Mouse (Mus musculus) cerebellum, postnatal 4 days (tissue): ENCODE data around the gene Wnt1.
"Not testable (repeated sequence)": the region's sequence is repeated elsewhere in the genome, so short reads cannot be mapped to it uniquely, and the experiment has no call there.

Experiments used
- DNase-seq, 2 experiments: peaks; one replicate each; pipeline ENCODE4 v3.0.0; 2022; ENCODE audit warnings: low spot score in 2 of 2, mixed read lengths in 1 of 2

Gene Wnt1

DNA sequence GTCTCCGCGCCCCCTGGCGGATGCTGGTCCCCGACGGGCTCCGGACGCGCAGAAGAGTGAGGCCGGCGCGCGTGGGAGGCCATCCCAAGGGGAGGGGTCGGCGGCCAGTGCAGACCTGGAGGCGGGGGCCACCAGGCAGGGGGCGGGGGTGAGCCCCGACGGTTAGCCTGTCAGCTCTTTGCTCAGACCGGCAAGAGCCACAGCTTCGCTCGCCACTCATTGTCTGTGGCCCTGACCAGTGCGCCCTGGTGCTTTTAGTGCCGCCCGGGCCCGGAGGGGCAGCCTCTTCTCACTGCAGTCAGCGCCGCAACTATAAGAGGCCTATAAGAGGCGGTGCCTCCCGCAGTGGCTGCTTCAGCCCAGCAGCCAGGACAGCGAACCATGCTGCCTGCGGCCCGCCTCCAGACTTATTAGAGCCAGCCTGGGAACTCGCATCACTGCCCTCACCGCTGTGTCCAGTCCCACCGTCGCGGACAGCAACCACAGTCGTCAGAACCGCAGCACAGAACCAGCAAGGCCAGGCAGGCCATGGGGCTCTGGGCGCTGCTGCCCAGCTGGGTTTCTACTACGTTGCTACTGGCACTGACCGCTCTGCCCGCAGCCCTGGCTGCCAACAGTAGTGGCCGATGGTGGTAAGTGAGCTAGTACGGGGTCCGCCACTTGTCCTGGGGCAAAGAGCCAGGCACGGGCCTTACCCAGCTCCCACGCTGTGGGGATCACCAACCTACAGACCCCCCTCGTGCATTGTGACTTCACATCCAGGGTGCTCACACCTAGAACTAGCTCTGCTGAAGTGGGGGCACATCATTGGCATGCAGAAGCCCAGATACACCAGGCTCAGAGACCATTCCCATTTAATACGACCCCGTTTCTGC lies at the start of gene Wnt1:
TSS of gene Wnt1 (plus strand) at position 197 of the 875 bp plus-strand sequence.
- DNase-seq, result no peak

DNA sequence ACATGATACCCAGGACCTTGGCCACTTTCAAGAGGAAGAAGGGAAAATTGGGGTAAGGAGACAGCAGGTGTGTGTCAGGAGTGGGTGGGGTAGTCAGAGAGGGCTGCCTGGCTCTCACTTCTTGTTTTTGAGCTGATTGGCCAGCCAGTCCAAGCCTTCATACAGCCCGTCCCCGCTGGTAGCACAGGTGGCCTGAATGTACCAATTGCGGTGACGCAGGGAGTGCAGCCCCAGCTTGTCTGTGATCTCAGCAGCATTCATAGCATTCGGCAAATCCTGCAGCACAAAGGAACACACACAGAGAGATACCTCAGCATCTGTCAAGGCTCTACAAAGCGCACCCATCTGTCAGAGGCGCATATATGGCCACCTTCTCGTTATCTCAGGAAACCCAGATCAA lies 49.4 kb upstream of the Wnt1 start:
- DNase-seq, result no peak

DNA sequence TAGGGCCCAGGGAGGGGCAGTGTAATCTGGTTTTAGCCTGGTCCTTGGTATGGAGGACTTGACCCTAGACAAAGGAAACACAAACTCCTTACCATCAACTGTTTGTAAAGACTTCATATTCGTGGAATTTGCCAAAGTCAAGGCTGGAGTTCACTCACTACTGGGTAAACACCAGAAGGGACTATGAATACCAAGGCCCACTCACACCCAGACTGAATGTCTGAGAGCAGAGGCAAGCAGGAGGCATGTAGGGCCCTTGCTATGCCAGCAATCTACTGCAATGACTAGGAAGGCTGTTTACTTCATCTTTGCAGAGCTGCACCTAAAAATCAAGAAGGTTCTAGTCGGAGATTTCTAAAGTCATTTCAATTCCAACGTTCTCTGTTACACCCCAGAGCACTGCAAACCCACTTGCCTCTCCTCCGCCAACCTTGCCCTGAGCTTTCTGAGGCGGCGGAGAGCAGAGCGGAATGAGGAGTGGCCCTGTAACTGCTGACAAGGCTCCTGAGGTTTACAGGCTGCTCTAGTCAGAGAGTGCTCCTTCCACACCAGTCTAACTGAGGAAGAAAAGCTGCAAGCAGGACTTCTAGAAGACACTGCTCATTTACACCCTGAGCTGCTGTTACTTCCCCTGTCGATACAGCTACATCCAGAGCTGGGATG lies 46.8 kb upstream of the Wnt1 start:
- no peak for DNase-seq

DNA sequence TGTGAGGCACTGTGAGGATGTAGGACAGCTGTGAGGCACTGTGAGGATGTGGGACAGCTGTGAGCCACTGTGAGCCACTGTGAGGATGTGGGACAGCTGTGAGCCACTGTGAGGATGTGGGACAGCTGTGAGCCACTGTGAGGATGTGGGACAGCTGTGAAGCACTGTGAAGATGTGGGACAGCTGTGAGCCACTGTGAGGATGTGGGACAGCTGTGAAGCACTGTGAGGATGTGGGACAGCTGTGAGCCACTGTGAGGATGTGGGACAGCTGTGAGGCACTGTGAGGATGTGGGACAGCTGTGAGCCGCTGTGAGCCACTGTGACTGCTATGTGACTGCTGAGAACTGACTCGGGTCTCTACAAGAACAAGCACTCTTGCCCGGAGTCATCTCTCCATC lies 45.8 kb upstream of the Wnt1 start:
- DNase-seq, result not testable (repeated sequence)

DNA sequence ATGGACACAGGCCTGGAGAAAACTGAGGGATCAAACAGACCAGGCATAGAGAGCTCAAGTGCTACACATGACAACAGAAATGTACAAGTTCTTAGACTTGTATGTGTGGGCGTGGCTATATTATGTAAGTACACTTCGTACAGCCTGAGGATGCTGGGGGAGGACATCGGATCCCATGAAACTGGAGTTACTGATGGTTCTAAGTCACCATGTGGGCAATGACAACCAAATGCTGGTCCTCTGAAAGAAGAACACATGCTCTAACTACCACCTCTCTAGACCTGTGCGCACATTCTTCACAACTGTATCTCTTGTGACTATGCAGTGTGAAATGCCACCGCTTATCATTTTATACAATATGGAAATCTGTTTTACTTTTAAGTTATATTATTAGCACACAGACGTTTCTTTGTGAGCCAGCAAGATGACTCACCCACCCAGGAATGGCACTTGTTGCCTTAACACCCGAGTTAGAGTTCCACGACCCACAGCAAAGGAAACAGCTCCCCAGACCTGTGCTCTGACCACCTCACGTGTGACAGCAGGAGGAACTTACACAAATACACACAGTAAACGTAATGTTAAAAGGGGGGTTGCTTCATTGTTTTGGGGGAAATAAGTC lies 43.2 kb upstream of the Wnt1 start:
- DNase-seq, result no peak

DNA sequence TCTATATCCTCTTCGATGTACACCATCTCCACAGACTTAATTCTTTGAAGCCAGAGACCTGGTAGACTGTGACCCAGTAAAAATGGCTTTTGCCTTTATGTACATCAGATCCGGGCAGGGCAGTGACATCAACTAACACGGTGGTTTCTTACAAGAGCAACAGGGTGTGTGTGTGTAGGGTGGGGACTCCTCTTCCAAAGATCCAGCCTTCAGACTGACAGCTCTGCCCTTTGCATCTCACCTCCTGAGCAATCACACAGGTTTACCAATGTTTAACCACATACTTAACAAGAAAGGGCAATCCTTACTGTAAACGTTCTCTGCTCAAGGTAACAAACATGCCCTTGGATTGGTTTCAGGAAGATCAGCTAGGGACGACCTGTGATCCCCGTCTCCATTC lies 42.4 kb upstream of the Wnt1 start:
- no peak for DNase-seq

DNA sequence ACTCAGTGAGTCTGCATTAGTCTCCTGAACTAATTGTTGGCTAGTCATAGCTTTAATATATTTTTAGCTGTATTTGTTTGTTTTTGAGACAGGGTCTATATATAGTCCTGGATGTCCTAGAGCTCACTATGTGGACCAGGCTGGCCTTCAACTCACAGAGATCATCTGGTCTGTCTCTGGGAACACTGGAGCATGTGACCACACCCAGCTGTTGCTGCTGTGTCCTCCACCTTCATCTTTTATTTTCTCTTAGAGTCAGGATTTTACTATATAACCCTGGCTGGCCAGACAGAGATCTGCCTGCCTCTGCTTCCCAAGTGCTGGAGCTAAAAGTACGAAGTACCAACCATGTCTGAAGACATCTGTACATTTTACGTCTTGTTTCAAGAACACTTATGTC lies 40.6 kb upstream of the Wnt1 start:
- no peak for DNase-seq

DNA sequence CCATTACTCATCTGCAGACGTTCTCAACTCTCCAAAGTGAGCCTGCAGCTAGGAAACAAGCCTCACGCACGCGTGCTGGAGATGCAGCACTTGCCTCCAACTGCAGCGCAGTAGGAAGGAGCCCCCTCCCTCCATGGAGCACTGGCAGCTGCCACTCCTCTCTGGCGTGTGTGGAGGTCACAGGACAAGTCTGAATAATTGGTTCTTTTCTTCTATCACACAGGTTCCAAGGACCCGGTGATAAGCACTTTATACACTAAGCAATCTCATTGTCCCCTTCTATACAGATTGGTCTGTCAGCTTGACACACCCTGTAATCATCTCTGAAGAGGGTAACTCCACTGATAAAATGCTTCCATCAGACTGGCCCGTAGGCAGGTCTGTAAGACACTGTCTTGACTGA lies 36.6 kb upstream of the Wnt1 start:
- DNase-seq, result no peak

DNA sequence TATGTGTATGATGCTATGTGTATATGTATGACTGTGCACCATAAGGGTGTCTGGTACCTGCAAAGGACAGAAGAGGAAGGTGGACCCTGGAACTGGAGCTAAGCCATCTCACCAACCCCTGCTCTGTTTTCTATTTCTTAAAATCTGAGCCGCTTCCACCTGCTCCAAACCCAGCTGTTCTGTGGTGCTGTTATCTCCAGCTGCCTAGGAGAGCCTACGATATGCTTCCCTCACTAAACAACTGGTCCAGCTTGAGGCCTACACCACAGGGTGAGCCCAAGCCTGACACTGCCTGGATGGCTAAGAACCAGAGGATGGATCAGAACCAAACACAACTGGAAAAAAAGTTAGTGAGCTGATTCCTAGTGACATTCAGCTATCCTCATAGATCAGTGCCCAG lies 35.5 kb upstream of the Wnt1 start:
- no peak for DNase-seq

DNA sequence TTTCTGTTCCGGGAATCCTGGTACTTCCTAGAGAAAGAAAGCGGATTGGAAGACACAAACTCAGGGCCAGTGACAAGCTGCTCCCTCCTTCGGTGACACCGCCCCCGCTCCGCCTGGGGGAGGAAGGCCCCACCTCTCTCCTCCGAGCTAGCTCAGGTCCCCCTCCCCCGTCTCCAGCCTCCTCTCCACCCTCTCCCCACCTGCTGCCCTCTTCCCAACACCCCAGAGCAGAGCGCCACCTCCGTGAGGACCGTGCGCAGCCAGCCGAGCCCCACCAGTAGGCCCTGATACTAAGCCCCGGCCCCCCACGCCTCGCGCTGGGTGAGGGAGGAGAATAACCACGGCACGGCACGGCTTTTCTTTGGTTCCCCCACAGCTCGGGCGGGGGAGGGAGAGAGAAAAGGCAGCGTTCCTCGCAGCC lies 27.4 kb upstream of the Wnt1 start:
- peak; percentile 37 to 67 for DNase-seq

DNA sequence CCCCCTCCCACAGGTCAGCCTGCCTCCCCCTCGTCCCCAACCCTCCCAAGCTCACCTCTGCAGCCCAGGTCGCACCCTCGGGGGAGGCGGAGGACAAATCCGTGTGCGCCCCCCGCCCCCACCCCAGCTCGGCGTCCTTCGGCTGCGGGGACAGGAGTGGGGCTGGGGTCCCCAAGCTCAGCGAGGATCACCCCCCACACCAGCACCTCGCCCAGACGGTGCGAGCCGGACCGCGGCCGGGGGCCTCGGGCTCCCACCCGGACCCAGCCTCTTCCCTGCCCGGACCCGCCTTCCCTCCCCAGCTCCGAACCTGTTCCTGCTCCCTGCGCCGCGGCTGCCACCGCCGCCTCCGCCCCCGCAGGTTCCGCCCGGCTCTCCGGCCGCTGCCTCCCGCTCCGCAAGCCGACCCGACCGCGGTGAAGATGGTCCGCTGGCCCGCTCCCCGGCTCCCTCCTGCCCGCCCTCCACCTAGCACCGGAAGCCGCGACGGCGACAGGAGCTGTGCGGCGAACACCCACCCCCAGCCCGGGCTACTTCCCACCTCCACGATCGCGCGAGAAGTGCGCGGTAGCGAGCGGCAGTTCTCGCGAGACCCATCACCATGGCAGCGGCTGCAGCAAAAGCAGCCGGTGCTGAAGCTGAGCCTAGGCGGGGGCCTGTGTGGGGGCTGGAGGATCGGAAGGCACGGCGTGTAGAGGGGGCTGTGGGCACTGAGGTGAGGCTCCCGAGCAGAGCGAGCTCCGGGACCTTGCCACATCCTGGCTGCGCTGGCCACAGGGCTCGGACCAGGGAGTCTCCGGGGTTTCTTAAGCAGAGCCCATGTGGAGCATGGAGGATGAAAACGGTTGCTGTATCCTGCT lies 26.8 kb upstream of the Wnt1 start, which contains the start of gene Arf3:
TSS of gene Arf3 (minus strand) at position 545 of the 860 bp plus-strand sequence.
- DNase-seq, result peak; percentile 94 to 96

DNA sequence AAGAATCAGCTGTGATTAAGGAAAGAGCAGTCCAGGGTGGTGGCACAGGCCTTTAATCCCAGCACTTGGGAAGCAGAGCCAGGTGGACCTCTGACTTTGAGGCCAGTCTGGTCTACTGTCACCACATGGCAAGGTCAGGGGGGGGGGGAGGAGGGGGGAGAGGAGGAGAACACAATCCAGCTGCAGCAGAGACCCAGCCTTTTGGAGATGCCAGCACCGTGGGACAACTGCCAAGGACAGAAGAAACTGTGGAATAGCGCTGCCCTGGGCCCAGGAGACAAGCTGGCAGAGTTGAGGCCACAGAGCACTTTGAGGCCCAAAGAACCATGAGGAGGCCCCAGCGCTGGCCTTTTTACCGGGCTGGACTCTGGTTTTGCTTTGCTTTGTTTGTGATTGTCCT lies 23.7 kb upstream of the Wnt1 start:
- no peak for DNase-seq

DNA sequence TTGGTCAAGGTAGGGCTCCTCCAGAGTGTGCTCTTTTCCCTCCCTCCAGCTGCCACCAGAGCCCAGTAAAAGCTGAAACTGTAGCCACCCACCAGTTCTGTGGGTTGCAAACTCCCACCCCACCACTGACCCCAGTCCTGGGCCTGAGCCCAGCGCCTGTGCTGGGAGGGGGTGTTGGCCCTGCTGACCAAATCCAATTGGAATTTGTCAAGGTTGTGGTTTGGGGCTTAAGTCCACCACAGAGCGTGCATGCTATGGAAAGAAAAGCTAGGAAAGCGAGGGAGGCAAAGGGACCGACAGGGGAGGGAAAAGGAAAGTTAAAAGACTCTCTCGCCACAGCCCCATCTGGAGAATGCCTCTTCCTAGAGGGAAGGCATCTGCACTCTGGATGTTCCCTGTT lies 21.4 kb upstream of the Wnt1 start:
- no peak for DNase-seq

DNA sequence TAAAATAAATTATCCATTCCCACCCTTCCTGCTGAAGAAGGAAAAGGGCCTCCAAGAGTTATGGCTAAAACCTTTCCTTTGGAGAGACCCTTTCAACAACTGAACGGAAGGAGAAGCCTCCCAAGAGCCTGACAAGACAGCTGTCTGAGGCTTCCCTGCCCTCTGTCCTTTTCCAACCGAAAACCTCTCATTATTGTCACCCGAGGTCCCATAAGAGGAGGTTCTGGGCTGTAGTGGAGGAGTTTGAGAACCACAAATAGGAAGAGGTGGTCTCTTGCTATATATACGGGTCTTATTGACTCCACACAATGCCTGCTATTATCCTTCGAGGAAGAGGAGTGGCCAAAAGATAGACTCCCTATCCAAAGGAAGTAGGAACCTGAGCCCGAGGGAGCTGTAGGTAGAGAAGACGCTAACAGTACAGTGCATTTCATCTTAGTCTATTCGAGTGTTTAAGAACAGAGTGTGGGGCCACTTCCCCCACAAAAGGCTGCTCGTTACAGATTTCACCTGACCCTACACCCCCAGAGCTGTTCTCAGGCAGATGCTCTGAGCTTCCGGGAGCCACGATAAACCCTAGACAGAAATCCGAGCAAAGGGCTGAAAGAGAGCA lies 17.7 kb upstream of the Wnt1 start:
- DNase-seq, result no peak

DNA sequence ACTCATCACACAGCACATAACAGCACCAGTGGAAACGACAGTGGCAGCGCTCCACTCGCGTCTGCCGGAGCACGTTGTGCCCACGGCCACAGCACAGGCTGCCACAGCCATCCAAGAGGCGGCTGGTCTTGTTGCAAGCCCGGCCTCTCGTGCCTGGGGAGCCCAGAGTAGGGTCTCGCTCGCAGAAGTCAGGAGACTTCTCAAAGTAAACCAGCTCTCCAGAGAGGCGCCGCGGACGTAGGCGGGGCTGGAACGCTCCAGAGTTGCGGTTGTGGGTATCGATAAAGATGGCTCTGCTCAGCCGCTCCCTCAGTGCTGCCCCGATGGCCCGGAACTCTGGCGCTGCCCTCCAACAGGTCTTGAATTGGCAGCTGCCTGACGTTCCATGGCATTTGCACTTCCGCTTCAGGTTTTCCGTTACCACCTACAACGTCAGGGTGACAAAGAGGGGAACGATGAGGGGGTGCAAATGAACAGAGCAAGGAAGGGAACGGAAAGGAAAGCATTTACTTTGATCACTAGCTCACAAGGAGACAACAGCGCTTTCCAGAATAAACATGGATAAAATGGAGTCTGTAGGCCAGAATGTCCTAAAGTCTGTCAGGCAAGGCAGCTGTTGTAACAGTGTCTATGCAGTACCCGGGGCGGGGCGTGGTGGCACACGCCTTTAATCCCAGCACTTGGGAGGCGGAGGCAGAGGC lies 17.0 kb upstream of the Wnt1 start:
- no peak for DNase-seq

DNA sequence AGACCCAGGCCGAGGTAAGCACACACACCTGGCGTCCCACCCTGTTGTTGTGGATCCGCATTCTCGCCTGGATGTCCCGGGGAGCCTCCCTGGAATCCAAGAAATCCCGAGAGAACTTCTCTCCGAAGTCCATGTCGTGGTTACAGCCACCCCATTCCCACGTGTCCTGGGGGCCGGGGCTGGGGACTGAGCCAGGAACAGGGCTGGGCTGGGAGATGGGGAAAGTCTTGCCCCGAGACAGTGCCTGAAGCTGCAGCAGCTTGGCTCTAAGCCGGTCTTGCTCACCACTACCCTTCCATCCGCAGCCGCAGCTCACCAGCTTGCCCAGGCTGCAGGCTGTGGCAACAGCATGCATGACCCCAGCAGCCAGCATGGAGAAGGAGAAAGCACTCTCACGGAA lies 15.6 kb upstream of the Wnt1 start:
- no peak for DNase-seq

DNA sequence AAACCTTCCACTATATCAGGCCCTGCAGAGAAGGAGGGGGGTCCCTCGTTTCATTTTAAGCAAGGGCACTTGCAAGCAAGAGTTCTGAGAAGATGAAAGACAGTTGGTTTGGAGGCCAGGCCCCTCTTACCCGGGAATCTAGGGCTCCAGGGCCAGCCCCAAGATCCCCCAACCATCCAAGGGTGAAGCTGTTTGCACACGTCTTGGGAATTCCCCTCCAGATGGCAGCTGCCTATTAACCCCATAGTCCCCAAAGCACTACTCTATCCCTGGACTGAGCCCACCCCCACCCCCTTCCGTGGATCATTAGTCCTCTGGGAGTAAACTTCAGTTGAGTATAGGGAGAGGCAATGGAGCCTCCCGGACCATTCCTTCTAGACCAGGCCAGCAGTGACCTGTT lies 14.1 kb upstream of the Wnt1 start:
- DNase-seq, result no peak

DNA sequence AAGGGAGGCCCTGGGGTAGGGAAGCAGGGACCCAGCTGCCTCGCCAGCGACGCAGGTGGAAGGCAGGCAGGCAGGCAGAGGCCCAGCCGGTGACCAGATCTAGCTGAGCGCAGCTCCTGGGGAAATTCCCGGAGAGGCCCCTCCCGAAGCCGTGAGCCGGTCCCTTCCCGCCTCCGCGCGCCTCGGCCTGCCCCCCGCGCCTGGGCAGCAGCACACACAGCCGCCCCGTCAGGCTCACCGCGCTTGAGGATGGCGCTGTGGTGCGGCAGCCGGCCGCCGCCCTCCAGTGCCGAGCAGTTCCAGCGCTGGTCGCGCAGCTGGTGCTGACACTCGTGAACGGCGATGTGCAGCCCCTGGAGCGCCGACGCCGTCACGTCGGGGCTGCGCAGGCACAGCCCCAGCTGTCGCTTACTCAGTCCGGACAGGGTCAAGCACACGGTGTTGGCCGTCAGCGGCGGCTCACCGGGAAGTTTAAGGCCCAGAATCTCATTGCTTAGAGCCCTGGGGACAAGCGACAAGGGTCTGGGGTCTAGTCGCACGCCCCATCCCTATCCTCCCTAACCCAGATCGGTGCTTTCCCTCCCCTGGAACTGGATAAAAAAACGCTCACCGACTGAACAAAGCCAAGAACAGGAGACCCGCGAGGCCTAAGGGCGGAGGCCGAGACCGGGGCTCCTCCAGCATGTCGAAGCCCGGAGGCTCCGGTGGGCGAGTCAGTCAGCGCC lies 13.2 kb upstream of the Wnt1 start:
- DNase-seq, result no peak

DNA sequence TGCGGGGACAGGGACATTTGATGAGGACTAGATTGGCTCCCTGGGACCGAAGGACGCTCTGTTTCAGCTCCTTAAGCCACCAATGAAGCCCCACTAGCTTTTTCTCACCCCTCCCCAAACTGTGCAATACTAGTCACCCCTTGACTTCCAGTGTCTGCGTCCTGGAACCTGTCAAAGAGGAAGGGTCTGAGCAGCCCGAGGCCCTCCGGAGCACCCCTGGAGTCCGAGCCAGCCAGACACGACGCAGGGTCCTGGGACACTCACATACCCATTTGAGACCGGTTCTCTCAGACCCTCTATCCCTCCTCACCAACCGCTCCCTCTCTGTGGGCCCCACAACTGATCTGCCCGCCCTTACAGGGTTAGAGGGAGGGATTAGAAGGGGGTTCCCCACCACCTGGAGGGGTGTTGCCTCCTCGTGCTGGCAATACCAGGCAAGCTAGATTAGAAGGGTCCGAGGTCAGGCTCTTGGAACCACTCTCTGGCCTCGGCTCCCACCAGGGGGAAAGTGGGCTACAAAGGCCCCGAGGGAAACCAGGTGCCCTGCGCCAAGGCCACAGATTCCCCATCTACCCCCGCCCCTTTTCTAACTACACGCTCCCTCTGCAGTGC lies 12.5 kb upstream of the Wnt1 start:
- DNase-seq, result no peak

DNA sequence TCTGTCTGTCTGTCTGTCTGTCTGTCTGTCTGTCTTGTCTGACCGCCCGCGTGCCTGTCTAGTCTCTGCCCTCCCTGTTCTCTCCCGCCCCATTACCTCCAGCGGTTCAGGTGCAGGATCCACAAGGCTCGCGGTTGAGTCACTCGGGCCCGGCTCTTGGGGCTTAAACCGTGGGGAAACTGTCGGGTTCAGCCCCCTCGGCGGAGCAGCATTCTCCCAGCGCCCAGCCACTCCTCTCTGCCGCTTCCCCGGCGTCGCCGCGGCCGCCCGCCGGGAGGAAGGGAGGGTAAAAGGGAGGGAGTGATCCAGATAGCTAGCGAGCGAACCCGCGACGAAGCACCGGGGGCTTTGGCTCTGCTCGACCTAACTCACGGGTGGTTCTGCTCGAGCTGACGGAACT lies 11.9 kb upstream of the Wnt1 start, which contains the start of gene Wnt10b:
TSS of gene Wnt10b (minus strand) at position 389 of the 400 bp plus-strand sequence.
- DNase-seq, result no peak
